Mouse (Mus musculus) Patski (cell line): Measurements from ENCODE around the gene Nprl3. TPM values are rescaled to one million over a fixed set of nuclear protein-coding genes. Genes with fewer than 3 reads are reported as not detected.

Experiments used
- ATAC-seq: fragments of 100-300 bp; one replicate; pipeline ENCODE4 v1.8.0; 2021
- CTCF ChIA-PET: fragments of 350-600 bp; sonication (Branson Sonifier 250); formaldehyde crosslinking; loops from one replicate; lab custom pipeline; 2022; ENCODE audit warnings: inconsistent platforms; lab: Charles Lee
- POLR2A ChIA-PET: fragments of 350-600 bp; sonication (Branson Sonifier 250); formaldehyde crosslinking; loops from one replicate; lab custom pipeline; 2022; ENCODE audit warnings: antibody characterized with exemption, inconsistent platforms; lab: Charles Lee
- DNase-seq: peaks from one replicate; pipeline ENCODE4 v3.0.0-alpha.2; 2011; ENCODE audit warnings: low read depth, low spot score
- H3K27me3 ChIP-seq: fragments of 371-371 bp; one replicate; pipeline ENCODE4 v1.5.1; 2021
- CTCF ChIP-seq: fragments of 100-300 bp; IDR thresholded peaks from one replicate; pipeline ENCODE4 v1.5.1; 2021
- in situ Hi-C: fragments of 300-500 bp; cut with MboI; formaldehyde crosslinking; loops from 3 replicates; pipeline ENCODE4 v1.11.1; 2018; ENCODE audit warnings: low pct_unique_long_range_greater_than_20kb, mixed read lengths
- polyA plus RNA-seq: library from polyadenylated mRNA; unstranded; gene quantifications from one replicate; pipeline ENCODE4 v1.2.3, GENCODE M21; 2021

The Nprl3 gene
- polyA plus RNA-seq, 1 experiment from 2014 or later: 46.7 TPM

DNA sequence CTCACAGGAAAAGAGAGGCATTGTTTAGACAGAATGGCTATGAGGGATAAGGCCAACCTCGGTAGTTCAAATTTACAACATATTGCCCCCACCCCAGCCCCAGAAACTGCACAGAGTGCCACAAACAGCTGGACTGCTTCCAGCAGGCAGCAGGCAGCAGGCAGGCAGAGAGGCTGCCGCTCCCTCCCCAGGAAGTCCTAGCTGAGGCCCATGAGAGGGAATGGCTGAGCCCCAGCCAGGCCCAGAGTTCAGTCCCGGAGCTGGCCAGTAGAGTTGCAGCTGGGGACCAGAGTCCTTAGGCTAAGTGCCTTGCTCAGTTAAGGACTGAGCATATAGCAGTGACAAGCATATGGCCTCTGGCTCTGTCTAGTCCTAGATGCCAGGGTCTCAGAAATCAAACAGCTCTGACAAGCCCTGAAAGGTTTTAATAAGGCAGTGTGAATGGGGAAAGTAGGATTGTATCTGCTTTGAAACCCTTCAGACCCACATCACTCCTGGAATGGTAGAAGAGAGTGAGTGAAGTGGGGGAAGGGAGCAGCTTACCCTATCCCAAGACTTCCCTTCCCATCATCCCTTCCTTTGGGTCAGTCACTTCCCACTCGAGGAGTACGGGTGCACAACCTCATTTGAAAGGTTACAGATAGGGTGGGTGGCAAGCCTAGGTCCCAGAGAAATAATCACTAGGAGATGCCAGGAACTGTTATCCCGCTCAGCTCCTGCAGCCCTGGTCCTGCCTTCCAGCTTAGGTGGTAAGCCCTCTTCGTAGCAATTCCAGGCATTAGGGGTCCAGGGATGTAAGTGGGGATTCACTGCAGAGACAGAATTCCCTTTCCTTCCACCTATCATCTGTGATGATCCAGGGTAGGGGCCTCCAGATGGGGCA lies 42.0 kb downstream of the Nprl3 start:
- in situ Hi-C loops: no loop called here

DNA sequence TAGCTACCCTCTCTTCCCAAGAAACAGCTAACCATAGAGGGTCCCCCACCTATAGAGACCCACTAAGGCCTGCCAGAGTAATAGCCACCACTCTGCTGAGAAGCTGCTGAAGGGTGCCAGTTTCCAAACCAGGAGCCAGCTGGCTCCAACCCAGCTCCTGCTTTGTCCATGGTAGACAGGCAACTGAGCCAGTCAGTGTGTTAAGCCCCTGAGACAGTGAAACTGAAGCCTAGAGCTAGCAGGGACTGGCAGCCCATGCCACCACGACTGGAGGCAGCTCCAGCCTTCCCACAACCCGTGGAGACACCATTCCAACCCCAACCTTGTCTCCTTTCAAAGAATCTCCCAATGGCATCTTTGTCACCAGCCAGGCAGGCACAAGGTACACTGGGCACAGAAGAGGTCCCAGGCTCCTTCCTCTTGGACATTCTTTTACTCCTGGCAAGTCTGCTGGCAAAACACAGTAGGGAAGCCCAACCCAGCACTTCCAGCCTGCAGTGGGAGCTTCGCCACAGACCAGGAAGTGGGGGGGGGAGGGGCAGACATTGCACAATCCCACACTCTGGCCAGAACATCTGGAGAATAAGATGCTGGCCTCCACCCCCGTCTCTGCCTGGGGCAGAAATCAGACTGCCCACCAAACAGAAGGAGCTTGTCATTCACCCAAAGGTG lies 42.9 kb downstream of the Nprl3 start:
- no peak for TF ChIP-seq CTCF
- in situ Hi-C loops: no loop called here
- ChIA-PET CTCF (interaction anchor here (0.7 to 3.0 kb wide), 5 partner anchors 8 to 74 kb away, joined by 3 to 9 read pairs (median 4); no protein-coding TSS in a partner anchor), POLR2A (interaction anchor here (0.6 to 1.4 kb wide), 2 partner anchors 15 to 36 kb away, joined by 3 read pairs; no protein-coding TSS in a partner anchor)
- H3K27me3 ChIP-seq: no peaks in the 10 kb centered on the region
- ATAC-seq (no peak), DNase-seq (no peak)

More for the DNA sequence above, 42.0 kb downstream of the Nprl3 start:
- CTCF ChIA-PET: interaction anchor here (0.7 to 3.0 kb wide), 4 partner anchors 7 to 73 kb away, joined by 3 to 9 read pairs (median 4); no protein-coding TSS in a partner anchor
- POLR2A ChIA-PET: interaction anchor here (0.5 to 2.2 kb wide), 3 partner anchors 11 to 1425 kb away, joined by 3 to 15 read pairs (median 8); no protein-coding TSS in a partner anchor
- no peaks in the 10 kb centered on the region for H3K27me3 ChIP-seq
- no peak for TF ChIP-seq CTCF
- ATAC-seq (no peak), DNase-seq (no peak)

DNA sequence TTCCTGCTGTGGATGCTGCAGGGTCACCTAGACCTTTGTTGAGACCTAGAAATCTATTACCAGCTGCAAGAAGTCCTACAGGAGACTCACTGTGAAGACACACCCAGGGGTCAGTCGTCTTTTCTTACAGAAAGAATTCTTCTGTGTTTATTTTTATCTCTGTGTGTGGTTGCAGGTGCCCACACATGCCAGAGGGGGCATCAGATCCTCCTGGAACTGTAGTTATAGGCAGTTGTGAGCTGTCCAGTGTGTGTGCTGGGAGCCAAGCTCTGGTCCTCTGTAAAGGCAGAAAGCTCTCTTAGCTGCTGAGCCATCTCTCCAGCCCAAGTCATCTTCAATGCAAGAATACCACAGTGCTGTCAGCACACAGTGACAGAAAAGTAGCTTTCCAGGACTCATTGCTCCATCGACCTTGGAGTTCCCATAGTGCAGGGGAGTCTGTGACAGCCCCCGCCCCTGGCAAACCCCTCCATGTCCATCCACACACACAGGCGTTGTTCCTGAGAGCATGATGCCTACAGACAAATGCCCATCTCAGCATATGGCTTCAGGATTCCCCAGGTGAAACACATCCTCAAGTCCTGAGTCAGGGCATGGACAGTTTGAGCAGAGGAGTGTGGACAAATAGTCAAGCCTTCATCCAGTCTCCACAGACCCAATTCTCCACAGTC lies 44.1 kb downstream of the Nprl3 start:
- in situ Hi-C loops: no loop called here
- no peaks in the 10 kb centered on the region for H3K27me3 ChIP-seq
- DNase-seq (no peak), ATAC-seq (no peak)
- TF ChIP-seq CTCF: no peak
- ChIA-PET POLR2A (no interaction called here), CTCF (interaction anchor here (1.4 to 3.0 kb wide), 3 partner anchors 12 to 19 kb away, joined by 3 to 9 read pairs (median 5); partner anchors contain the start of gene Snrnp25)

DNA sequence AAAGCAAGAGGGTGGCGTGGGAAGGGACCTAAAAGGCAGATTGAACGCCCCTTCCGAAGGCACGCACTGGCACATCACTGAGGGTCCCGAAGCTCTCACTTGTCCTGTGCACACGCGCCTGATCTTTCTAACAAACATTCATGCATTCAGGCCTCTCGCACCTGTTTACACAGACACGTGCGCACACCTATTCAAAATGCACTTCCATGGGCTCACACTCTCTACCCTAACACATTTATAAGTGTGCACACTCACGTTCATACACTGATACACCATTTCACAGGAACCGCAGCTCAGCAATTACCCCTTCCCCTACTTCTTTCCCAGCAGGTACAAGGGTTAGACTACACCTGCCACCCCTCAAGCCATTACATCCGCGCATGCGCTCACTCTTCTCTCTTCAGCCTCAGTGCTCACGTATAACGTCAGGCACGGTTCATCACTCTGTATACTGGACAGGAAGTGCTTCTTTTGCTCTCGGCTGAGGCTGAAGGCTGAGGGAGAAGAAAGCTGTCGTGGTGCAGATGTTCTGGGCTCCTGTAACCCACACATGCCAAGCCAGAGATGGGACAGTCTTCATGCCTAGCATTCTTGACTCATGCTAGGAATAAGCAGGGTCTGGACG lies 44.8 kb downstream of the Nprl3 start:
- CTCF ChIA-PET: interaction anchor here (0.8 to 3.0 kb wide), 4 partner anchors 10 to 18 kb away, joined by 3 to 9 read pairs (median 4); partner anchors contain the start of gene Snrnp25
- ATAC-seq (no peak), DNase-seq (no peak)
- no peak for TF ChIP-seq CTCF
- H3K27me3 ChIP-seq: no peaks in the 10 kb centered on the region
- in situ Hi-C loops: no loop called here
- POLR2A ChIA-PET: interaction anchor here (1.4 kb wide), 2 partner anchors 13 to 16 kb away, joined by 3 to 5 read pairs; no protein-coding TSS in a partner anchor

DNA sequence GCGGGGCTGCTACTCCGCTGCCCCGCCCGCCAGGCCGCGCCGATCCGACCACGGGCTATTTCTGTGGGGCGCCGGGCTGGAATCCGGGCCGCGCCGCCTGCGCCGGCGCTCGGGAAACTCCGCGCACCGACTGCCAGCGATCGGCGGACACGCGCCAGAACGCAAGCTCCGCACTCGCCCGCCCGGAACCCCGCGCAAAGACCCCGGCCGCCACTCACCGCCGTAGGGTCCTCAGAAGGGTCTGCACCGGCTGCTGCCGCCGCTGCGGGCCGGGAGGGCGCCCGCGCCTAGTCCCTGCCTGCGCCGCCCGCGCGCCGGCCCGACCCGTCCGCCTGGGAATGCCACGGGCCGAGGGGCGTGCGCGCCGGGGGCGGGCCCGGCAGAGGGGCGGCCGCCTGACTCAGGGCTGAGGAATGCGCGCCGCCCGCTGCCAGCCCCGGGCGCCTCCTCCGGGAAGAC lies 45.5 kb downstream of the Nprl3 start, which contains the start of gene Rhbdf1:
TSS of gene Rhbdf1 (minus strand) at position 350 of the 459 bp plus-strand sequence.
- ChIA-PET POLR2A (interaction anchor here (1.4 kb wide), 2 partner anchors 14 to 17 kb away, joined by 3 to 5 read pairs; no protein-coding TSS in a partner anchor), CTCF (interaction anchor here (0.8 to 2.1 kb wide), 3 partner anchors 9 to 16 kb away, joined by 3 to 10 read pairs (median 5); no protein-coding TSS in a partner anchor)
- peak; percentile 42 for ATAC-seq
- no peaks in the 10 kb centered on the region for H3K27me3 ChIP-seq
- no peak for TF ChIP-seq CTCF
- DNase-seq: no peak
- in situ Hi-C loops: no loop called here

DNA sequence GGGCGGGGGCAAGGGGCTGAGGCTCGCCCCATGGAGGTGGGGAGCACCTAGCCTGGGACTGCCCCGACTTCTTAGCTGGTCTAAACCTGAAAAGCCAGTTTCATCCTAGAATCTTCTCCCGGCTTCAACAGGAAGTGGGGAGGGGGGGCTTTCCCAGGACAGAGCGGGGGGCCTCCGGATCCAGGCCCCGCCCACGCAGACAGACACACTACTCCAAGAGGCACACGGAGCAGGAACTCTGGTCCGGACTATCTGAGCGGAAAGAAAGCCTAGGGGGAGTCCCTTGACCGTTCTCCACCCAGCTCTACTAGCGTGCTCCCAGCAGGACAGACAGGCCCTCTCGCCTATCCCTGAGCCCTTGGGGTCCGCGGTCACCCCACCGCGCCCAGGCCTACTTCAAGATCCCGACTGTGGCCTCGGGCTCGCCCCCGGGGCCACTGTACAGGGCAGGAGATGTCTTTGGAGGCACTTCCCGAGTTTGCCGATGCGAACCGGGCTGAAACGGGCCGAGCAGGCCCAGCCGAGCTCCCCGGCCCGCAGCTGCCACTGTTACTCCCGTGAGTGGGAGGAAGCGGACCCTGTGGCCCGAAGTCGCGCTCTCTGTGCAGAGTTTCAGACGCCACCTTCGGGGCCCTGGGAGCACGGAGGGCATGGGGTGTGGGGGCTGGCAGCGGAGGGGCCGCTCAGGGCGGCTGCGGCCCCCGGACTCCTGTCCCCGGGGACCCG lies 46.1 kb downstream of the Nprl3 start:
- in situ Hi-C loops: no loop called here
- ChIA-PET POLR2A (interaction anchor here (1.4 kb wide), 2 partner anchors 15 to 17 kb away, joined by 3 to 5 read pairs; no protein-coding TSS in a partner anchor), CTCF (interaction anchor here (1.1 to 4.6 kb wide), 6 partner anchors 10 to 40 kb away, joined by 3 to 54 read pairs (median 5); no protein-coding TSS in a partner anchor)
- DNase-seq: peak; percentile 58
- no peak for TF ChIP-seq CTCF
- H3K27me3 ChIP-seq: no peaks in the 10 kb centered on the region
- ATAC-seq: peak; percentile 69

DNA sequence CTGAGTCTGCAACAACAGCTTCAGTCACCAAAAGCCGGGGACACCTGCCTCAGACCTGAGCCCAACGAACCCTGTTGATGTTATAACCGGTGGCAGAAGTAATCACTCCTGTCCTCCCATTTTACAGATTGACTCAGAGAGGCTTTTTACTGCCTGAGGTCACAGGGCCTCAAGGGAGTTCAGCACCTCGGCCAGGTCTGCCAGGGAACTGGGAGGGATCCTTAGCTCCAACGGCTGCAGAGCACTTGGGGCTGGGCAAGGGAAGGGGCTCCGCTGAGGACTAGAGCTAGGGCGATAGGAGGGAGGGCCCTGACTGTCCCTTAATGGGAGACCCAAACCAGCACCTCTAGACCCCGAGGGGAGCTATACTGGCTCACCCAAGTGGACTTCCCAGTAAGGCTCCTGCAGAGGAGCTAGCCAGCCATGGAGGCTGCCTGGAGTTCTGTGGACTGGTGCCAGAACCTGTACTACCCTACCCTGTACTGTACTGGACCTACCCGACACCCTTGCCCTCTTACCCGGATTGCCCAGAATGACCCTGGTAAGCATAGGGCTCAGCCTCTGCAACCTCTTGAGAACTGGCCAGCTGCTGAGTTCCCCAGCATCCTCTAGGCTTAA lies 46.8 kb downstream of the Nprl3 start:
- TF ChIP-seq CTCF: no peak
- H3K27me3 ChIP-seq: no peaks in the 10 kb centered on the region
- CTCF ChIA-PET: interaction anchor here (1.1 to 4.6 kb wide), 7 partner anchors 10 to 41 kb away, joined by 3 to 54 read pairs (median 3); partner anchors contain the start of gene Snrnp25
- in situ Hi-C loops: no loop called here
- ATAC-seq (peak; percentile 26), DNase-seq (no peak)
- POLR2A ChIA-PET: interaction anchor here (2.0 kb wide), 1 partner anchor 18 kb away, joined by 6 read pairs; no protein-coding TSS in a partner anchor

DNA sequence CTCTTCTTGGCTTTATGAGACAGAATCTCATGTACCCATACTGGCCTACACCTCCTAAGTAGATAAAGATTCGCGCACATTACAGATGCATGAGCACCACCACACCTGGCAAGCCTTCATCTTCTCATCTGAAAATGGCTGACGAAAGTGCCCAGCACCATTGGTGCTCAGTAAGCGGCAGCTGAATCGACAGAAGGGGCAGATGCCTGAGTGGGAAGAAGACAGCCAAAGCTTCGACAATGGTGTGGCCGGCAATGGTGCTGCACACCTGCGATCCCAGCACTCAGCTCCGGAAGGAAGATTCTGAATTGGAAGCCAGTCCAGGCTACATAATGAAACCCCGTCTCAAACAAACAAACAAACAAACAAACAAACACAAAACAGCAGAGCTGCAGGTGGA lies 48.2 kb downstream of the Nprl3 start:
- no peak for TF ChIP-seq CTCF
- ATAC-seq (no peak), DNase-seq (no peak)
- no peaks in the 10 kb centered on the region for H3K27me3 ChIP-seq
- in situ Hi-C loops: no loop called here
- POLR2A ChIA-PET: interaction anchor here (0.6 to 2.0 kb wide), 3 partner anchors 9 to 19 kb away, joined by 3 to 6 read pairs (median 4); no protein-coding TSS in a partner anchor
- CTCF ChIA-PET: interaction anchor here (1.3 to 4.6 kb wide), 3 partner anchors 14 to 18 kb away, joined by 3 to 54 read pairs (median 3); partner anchors contain the start of gene Snrnp25
